Mouse (Mus musculus) cerebellum, postnatal 25 days (tissue): ENCODE results near the gene Dctn3.
"Not testable (repeated sequence)": the region's sequence is repeated elsewhere in the genome, so short reads cannot be mapped to it uniquely, and the experiment has no call there.

ENCODE experiments used
- DNase-seq, 2 experiments: peaks; one replicate each; pipeline ENCODE4 v3.0.0; 2021; ENCODE audit warnings: mixed read lengths in 2 of 2

Gene Dctn3

DNA sequence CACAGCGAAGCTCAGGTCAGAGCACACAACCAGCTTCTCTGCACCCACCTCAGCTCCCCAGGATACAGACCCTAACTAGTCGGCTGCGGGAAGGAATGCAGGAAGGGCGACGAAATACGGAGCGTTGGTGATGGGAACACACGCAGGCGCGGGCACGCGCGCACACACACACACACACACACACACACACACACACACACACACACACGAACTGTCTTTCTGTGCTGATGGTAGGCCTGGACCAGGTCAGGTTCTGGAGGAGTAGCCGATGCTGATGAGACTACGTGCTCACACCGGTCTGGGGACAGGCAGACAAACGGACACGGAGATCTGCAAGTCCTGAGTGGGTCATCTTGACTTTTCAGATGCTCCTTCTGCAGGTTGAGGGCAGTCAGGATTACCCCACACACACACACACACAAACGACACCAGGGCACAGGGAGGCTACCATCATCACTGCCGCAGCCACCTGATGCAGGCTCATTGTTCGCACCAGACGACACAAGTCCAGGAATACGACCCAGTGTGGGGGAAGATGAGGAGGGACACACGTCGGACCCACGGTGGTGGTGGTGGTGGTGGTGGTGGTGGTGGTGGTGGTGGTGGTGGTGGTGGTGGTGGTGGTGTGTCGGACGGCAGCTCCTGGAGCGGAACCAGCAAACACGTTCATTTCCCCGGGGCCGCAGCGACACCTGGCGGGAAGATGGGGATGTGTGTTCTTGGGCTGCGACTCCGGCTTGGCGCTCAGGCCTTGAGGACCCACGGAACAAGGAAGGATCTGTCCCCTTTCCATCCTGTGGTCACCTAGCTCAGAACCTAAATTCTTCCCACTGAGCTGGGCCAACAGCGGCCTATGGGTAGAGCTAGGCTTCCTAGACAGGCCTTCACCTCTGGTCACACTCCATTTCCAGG, 25.8 kb downstream of the Dctn3 start, which contains the start of gene Cntfr:
TSS of gene Cntfr (minus strand) at position 160 of the 912 bp plus-strand sequence.
- DNase-seq, result peak; percentile 93

DNA sequence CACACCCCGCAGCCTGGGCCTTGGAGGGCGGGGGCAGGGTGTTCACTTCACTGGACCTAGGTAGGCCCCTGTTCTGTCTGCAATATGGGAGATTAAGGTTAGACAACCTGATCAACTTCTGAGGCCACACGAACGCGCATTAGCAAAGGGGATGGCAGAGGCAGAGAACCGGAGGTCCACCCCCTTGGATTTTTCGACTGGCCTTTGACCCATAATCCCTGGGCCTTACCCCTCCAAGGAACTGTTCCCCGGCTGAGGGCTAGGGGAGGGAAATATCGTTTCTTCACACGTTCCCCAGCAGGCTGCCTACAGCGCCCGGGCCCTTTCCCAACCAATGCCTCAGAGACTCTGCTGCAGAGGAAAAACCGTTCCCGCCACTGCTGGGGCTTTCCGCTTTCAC, 26.5 kb downstream of the Dctn3 start:
- DNase-seq, result not testable (repeated sequence)

DNA sequence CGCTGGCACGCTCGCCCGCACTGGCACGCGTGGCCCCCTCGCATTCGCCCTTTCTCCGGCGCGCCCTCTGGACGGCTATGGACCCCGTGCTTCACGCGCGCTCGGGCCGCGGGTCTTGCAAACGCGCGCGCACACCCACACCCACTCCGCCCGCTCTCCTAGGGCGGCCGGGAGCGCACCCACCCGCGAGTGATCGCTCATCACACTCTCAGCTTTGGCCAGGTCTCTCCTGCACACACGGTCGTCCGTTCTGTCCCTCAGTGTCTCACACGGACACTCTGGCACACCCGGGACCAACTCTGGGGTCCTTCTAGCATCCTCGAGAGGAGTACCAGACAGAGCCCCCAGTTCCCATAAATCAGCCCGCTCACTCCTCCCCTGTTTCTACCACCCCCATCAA, 27.2 kb downstream of the Dctn3 start:
- DNase-seq, result peak in 1 of 2 experiments; percentile 39

DNA sequence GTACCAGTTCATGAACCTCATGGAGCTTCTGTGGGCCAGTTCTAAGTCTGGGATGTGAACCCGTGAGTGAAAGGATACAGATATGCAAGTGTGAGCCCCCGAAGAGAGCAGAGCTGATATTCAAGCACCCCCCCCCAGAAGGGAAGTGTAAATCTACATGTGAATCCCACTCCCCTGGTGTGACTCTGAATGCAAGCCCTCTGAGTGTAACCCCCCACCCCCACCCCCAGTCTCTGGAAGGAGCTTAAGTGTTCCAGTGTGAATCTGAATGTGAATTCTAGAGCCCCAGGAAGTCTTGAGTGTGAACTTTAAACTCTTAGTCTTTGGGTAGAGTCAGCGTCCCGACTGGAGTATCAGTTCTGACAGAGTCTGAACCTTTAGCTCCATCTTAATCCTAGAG, 29.5 kb downstream of the Dctn3 start:
- not testable (repeated sequence) for DNase-seq

DNA sequence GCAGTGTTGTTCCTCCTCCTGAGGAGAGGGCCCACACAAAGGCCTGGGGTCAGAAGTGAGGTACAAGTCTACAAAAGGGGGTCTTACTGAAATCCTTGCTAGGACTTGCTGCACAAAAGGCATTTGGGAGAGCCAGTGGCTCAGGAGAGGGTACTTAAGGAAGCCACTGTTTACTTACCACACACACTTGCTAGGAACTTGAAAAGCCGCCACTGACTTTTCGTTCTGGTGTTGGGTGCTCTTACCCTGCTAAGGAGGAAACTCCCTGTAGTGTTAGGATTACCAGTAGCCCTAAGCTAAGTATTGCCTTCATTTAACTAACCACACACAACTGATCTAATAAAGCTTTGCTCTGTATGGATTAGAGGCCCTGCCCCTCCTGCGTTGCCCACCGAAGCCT, 33.0 kb downstream of the Dctn3 start:
- not testable (repeated sequence) for DNase-seq

DNA sequence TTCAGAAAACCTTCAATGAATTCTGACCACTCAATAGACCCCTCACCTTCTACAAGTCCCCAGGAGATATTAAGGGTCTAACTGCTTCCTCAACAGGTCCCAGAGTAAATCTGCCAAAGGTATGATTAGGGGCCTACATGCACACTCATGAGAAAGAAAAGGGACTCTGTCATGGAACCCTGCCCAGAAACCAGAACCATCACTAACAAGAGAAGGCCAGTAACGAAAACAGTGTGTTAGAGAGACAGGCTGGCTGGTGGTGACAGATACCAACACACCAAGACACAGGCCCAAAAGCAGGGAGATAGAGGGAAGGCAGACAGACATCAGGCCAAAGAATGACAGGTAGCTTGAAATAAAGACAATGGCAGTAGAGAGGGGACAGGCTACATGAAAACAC, 34.4 kb downstream of the Dctn3 start:
- DNase-seq, result not testable (repeated sequence)

DNA sequence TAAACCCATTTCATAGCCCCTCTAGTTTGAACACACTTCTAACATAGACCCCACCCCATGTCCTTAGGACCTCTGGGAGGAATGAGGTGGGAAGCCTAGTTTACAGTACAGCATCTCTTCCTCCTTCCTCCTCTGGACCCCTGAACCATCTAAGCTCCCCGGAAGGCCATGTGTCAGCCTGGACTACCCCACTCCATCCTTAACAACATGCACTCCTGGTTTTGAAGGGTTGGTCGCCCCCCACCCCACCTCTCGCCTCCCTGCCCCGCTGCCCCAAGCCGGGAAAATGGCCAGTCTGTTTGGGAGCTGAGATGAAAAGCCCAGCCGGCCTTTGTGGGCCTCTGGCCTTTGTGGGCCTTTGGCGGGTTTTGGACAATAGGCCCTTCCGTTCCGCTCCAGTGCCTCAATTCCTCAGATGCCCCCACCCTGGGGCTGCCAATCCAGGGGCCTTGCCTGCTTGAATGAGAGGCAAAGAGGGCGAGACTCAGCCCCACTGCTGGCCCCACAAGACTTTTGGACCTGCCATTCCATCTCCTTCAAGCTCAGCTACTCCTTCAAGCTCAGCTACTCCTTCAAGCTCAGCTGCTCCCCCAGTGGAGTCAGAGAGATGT, 37.0 kb downstream of the Dctn3 start:
- DNase-seq, result not testable (repeated sequence)

DNA sequence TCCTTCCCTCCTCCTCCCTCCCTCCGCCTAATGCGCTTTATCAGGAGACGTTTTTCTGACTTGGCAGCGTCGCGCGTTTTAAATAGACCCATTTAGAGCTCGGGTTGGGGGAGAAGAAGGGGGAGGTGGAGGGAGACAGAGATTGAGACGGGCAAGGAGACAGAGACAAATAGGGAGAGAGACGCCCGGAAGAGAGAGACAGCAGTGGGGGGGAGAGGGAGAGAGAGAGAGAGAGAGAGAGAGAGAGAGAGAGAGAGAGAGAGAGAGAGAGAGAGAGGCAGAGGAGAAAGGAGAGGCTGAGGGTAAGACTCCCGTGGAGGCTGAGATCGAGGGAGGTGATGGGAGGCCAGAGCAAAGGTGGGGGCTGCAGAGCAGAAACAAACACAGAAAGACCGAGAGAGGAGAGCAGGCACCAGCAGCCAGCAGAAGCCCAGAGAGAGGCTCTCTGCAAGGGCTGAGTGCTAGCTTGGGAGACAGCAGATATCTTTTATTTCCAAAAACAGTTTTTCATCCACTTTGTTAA, 38.0 kb downstream of the Dctn3 start:
- DNase-seq, result not testable (repeated sequence)

DNA sequence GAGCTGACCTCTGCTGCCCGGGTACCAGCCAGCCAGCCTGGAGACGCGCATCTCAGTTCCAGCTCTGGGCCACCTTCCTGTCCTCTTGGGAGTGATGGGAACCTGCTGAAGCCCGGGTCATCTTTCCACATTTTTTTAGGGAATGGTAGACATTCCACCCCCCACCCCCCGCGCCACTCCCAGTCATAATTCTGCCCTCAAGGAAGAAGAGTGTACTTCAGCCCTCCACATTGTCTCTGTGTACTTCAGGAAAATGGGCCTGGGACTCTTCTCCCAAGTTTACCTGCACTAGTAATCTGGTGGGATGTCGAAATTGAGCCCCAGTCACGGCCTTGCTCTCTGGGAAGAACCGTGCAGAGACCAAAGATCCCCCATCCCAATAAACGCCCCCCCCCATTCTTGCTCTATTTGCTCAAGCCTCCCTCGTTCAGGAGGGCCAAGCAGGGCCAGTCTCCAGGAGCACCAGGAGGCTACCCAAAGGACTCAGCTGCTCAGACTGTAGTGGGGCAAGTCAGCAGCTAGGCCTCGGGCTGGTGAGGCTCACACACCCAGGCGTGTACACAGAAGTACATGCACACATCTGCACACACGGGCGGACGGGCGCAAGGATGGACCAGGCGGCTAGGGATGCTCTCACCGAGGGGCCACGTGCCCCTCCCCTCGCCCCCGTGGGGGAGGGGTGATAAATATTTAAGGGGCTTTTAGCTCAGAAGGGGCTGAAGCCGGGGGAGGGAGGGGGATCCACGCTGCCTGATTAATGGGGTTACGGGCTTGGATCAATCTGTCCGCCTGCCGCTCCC, 38.6 kb downstream of the Dctn3 start:
- DNase-seq, result not testable (repeated sequence)

DNA sequence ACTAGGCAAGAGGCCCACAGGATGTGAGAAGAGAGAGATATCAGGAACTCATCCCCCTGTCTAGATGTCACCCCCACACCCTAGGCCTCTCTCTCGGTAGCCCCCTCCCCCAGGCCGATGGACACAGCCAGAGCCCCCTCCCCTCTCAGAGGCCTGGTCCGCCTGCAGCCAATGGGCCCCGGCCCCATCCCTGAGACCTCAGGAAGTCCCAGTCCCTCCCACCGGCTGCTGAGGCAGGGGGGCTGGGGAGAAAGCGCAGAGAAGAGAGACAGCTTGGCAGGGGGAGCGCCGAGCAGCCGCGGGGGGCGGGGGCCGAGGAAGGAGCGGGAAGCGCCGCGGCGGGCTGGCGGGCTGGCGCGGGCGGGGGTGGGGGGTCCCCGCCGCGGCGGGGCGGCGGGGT, 39.7 kb downstream of the Dctn3 start:
- DNase-seq, result not testable (repeated sequence)

DNA sequence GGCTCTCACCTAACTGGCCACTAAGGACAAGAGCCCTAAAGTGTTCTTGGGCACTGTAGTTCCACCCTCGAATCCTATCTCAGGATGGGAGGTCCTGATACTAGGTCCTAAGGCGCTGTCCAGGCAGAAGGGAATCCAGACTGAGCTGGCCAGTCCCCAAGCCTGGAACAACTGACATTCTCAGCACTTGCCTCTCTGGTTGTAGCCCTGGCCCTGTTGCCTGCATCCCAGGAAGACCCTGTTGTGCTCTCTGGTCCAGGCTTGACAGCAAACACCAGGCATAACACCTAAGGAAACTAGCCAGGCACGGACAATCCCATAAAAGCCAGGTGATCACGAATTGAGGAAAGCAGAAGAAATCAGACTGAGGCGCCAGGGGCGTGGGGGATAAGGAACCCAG, 40.2 kb downstream of the Dctn3 start:
- peak in 1 of 2 experiments; percentile 42 for DNase-seq

DNA sequence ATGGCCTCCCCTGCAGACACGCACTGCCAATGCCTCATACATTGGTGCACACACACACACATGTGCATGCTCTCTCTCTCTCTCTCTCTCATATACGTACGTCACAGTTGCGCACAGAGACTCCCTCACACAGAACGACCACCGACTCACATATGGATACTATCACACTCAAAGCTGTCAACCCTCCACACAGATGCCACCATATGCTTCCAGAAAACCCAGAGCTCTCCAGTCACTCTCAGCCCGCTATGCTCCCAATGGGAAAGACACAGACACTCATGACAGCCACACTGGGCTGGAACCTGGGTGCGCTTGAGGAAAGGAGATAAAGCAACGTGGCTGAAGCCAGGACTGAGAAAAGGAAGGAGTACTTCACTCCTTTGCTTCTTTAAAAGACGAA, 41.0 kb downstream of the Dctn3 start:
- no peak for DNase-seq

DNA sequence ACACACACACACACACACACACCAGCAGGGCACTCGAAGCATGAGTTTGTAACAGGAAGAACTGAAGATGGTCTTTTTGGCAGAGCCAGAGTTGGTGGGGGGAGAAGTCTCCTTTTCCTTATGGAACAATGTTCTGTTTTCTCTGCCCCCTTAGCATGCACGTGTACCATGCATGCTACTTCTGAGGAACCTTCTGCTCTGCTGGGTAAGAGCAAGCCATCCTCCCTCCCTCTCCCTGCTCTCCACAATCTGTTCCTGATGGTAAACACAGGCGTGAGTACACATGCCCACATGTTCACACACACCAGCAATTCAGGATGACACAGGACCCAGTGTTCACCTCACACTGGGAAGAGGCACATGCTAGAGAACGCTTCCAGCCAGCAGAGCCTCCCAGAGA, 41.8 kb downstream of the Dctn3 start:
- DNase-seq, result peak in 1 of 2 experiments; percentile 45

DNA sequence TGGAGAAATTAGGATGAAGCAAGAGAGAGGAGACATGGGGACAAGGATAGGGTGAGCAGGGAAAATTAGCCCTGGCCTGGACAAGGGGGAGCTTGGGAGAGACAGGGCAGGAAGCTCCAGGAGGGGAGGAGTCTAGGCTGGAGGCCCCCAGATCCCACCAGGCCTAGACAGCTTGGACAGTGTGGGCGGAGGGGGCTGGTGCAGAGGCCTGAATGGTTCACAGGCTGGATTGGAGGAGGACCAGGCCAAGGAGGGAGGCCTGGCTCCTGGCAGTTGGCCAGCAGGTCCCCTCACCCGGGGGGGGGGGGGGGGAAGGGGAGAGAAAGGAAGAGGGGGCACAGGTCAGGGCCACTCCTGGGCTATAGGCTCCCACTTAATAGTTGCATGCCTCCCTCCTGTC, 43.7 kb downstream of the Dctn3 start:
- no peak for DNase-seq

DNA sequence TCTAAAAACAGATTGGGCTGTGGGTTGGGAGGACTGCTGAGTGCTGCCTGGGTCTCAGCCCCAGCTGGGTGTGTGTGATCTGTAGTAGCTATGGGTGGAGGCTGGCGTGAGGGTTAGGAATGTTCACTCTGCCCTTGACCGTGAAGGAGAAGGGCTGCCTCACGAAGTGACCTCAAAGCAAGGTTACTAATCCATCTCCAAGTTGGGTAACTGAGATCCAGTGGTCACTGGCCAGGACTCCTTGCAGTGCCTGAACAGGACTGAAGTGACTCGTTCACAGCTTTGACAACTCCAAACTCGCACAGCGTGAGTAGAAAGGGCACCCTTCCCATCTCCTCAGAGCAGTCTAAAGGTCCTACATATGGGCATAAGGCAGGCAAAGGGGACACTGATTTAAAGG, 44.1 kb downstream of the Dctn3 start:
- DNase-seq, result no peak

DNA sequence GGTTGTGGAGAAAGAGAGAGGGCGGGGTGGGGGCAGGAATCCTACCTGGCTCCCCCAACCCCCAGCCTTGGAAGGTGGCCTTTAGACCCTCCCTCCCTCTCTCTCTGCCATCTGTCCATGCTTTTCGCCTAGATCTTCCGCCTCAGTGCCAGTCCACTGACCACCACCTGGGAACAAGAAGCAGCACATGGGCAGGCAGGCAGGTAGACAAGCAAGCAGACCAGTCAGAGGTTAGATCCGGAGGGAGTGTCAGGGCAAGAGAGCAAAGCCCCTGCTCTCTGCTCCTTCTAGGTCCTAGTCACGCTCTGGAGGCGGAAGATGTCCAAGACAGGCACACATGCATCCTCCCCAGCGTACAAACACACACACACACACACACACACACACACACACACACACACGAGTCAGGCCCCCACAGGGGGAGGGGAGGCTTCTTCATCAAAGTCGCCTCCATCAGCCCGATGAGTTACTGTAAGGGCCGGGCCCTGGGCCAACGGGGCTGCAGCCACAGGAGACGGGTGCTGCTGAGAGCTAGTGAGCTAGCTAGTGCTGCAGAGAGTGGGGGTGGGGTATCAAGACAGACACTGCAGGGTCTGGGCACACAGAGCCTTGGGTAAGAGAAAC, 45.9 kb downstream of the Dctn3 start:
- DNase-seq, result peak; percentile 64 to 78

DNA sequence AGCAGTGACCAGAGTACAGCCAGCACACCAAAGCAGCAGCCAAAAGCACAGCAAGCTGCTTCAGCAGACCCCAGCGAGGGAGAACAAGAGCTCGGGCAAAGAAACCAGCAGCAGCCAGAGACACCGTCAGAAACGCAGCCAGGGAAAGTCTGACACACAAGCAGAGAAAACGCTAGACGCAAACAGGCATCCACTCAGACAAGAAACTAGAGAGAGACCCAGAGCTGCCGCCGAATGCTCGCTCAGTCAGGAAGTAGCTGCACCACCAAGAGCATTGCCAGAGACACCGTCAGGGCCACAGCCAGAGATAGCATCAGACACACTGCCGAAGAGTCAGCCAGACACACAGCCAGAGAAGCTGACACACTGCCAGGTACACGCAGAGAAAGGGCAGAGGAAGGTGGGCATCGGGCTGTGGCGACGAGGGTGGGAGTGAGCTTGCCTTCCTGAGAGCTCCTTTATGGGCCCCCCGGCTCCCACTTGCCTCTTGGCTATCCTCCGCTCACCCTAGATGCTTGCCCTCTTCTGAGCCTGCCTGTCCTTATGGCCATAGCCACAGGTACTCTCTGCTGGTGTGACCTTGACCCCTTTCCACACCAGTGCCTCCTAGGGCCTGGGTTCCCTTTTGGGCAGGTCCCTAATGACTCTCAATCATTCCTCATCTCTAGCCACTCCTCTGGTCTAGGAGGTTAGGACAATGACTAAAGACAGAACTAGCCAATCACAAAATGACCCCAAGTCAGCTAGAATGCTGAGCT, 46.5 kb downstream of the Dctn3 start:
- DNase-seq, result peak; percentile 65 to 73

DNA sequence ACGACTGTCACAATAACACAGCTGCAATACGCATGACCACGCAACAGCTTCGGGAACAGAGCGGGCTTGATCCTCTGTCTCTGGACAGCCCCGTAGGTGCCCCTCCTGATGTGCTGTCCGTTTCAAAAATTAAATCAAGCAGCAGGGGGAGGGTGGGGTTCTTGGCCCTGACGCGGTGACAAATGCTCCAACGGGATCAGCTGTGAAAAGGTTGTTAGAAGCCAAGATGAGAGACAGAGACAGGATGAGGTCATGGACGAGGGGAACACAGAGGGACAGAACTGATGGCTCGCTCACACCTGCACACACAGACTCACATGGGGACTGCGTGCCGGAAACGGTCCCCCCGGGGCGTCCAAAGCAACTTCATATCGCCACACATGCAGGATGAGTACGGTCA, 49.8 kb downstream of the Dctn3 start:
- no peak for DNase-seq

DNA sequence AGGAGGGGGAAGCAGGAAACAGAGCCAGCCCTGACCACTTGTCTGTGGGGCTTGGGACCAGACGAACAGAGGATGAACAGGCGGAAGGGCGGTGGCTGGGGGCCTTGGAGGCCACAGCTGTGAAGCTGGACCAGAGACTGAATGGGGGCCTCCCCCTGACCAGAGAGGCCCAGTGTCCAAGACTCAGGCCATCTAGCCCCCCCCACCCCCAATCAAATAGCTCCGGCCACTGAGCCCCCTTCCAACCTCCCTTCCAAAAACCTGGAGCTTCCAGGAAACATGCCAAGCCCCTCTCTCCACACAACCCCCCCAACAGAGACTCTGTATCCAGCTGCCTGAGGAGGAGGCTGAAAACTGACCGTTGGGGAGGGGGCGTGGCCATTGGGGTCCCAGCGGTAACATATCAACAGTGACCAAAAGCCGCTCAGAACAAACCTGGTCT, 50.4 kb downstream of the Dctn3 start:
- DNase-seq, result no peak

DNA sequence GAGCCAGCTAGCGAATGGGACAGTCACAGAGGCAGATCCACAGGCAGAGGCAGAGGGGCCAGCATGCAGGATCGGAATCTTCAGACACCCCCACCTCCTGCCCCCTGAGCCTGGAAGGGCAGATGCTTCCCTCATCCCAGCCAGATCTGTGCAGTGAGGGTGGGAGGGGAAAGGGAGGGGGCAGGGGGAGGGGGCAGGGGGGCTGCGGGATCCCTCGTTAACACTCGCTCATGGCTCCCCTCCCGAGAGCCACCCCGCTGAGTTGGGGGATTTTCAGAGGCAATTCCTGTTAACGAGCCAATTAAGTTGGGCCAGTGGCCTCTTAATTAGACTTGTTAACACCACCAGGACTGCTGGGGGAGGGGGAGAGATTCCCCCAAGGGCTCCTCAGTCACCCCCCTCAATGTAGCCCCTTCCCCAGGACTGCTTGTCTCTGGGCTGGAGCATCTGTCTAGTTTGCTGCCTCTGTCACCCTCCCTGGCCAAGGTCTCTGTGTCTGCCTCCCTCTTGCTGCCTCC, 50.9 kb downstream of the Dctn3 start:
- DNase-seq, result no peak

DNA sequence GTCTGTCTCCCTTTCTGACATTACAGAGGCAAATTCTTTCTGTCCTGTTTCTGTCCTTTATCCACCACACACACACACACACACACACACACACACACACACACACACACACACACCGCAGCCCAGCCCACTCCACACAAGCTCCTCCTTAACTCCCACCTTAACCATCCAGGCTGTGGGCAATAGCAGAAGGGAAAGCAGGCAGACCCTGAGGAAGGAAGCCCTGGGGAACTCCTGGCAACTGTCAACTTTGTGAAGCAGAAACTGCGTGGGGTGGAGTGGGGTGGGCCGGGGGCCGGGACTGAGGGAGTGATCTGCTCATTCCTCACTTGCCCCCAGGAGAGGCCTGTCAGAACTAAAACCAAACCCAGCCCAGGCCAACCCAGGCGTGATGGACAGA, 51.5 kb downstream of the Dctn3 start:
- DNase-seq, result no peak
